Mouse (Mus musculus) forebrain, embryonic 12.5 days (tissue): ENCODE measurements around the gene Ube2v1. TPM values are rescaled to one million over a fixed set of nuclear protein-coding genes. Genes with fewer than 3 reads are reported as not detected.

Experiments used
- ATAC-seq: fragments of 200-750 bp; cut with Nextera tagmentation; 2 replicates; pipeline ENCODE4 v1.8.0; 2017; ENCODE audit warnings: moderate TSS enrichment; ENCODE audit not compliant: low FRiP score
- H3K27ac ChIP-seq: fragments of 300-500 bp; sonication (generic); 2 replicates; pipeline ENCODE4 v1.5.1; 2016; ENCODE audit warnings: mild to moderate bottlenecking
- H3K27me3 ChIP-seq: fragments of 300-500 bp; sonication (generic); 2 replicates; pipeline ENCODE4 v1.6.1; 2016; ENCODE audit warnings: mild to moderate bottlenecking
- H3K36me3 ChIP-seq: fragments of 300-500 bp; sonication (generic); replicated peaks from 2 replicates; pipeline ENCODE4 v1.6.1; 2016; ENCODE audit warnings: mild to moderate bottlenecking
- H3K4me1 ChIP-seq: fragments of 300-500 bp; sonication (generic); 2 replicates; pipeline ENCODE4 v1.6.1; 2016
- H3K4me2 ChIP-seq: fragments of 300-500 bp; sonication (generic); 2 replicates; pipeline ENCODE4 v1.6.1; 2016; ENCODE audit warnings: mild to moderate bottlenecking, moderate library complexity
- H3K4me3 ChIP-seq: fragments of 300-500 bp; sonication (generic); replicated peaks from 2 replicates; pipeline ENCODE4 v1.5.1; 2016; ENCODE audit warnings: mild to moderate bottlenecking
- H3K9ac ChIP-seq: fragments of 300-500 bp; sonication (generic); 2 replicates; pipeline ENCODE4 v1.6.1; 2016; ENCODE audit warnings: mild to moderate bottlenecking
- H3K9me3 ChIP-seq: fragments of 300-500 bp; sonication (generic); 2 replicates; pipeline ENCODE4 v1.6.1; 2016
- WGBS: fragments of 180-500 bp; shearing (Covaris S2); methylation state at CpG from one replicate; pipeline ENCODE4 v1.1.7; 2016; 5-methylcytosine and 5-hydroxymethylcytosine counted together
- polyA plus RNA-seq: library from polyadenylated mRNA; unstranded; fragments of >200 nt; fragmentation: Nextera tagmentation; extraction: Ambion mirVana; gene quantifications from 2 replicates; pipeline ENCODE4 v1.2.1, GENCODE M21; 2016

The Ube2v1 gene
- polyA plus RNA-seq, 1 experiment from 2014 or later: 303 TPM

DNA sequence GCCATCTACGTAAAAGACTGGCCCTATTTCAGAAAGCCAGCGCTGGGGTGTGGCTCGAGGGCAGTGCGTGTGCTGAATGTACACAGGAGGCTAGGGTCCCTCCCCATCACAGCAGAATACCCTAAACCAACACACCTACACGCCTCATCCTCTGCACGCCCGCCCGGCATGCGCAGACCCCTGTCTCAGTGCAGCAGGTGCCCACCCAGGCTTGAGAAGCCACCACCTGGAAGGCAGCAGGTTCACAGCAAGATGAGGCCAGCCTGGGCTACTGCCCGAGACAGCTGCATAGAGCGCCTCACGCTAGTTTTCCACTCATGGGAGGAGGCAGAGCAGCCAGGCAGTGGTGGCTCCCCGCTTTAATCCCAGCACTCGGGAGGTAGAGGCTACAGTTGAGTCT, 19.8 kb downstream of the Ube2v1 start:
- peaks cover 84% of the 10 kb centered on the region for H3K36me3 ChIP-seq
- no peaks in the 10 kb centered on the region for H3K4me1 ChIP-seq
- peaks cover 3% of the 10 kb centered on the region; the same call in 1 of the 2 replicates for H3K9me3 ChIP-seq
- ATAC-seq: no peak
- no peak overlapping the region for H3K4me2 ChIP-seq
- H3K27me3 ChIP-seq: no peaks in the 10 kb centered on the region
- H3K9ac ChIP-seq: no peak overlapping the region
- H3K27ac ChIP-seq: no peak overlapping the region
- H3K4me3 ChIP-seq: no peak overlapping the region
- 91% methylated on average over 14 of the region's 14 CpGs for WGBS

DNA sequence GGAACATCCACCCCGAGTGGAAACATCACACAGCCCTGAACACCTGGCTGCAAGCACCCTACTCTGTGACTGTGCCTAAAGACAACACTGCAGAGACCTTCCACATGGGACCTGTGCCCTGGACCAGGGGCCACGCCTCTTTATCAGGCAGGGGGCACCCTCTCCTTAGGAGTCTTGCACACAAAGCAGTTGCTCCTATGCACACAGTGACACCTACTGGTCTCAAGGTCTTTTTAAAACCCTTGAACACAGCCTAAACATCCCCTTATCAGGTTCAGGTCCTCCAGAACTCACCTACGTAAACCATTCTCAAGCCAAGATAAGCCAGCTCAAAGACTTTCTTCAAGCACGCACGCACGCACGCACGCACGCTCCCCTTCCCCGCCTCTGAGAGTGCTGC, 20.6 kb downstream of the Ube2v1 start:
- H3K27ac ChIP-seq: no peak overlapping the region
- H3K9me3 ChIP-seq: peaks cover 3% of the 10 kb centered on the region; the same call in 1 of the 2 replicates
- WGBS: 93% methylated on average over 10 of the region's 10 CpGs
- H3K4me2 ChIP-seq: no peak overlapping the region
- H3K9ac ChIP-seq: no peak overlapping the region
- no peak for ATAC-seq
- no peaks in the 10 kb centered on the region for H3K4me1 ChIP-seq
- H3K36me3 ChIP-seq: peaks cover 84% of the 10 kb centered on the region
- H3K4me3 ChIP-seq: no peak overlapping the region
- H3K27me3 ChIP-seq: no peaks in the 10 kb centered on the region

DNA sequence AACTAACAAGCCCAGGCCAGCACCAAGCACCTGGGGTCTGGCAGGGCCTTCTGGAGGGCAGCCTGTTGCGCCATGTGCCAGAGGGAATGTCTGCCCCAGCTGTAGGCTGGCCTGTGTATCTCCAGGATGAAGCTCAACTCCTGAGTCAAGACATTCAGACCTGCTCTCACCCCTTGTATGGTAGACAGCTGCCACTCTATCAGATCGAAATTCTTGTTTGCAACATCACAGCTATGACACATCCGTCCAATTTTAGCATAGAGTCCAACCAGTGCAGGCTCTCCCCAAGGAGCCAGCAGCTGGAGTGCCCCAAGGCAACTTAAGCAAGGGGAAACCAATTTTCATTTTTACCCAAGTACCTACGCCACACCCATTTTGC, 25.2 kb downstream of the Ube2v1 start:
- H3K36me3 ChIP-seq: peaks cover 39% of the 10 kb centered on the region

GRCm38 (mm10) chr2:167605817-167606744, 25.8 kb downstream of the Ube2v1 start:
- ATAC-seq: no peak
- no peaks in the 10 kb centered on the region for H3K9me3 ChIP-seq
- no peak overlapping the region for H3K9ac ChIP-seq
- peaks cover 33% of the 10 kb centered on the region for H3K36me3 ChIP-seq
- WGBS: 81% methylated on average over 17 of the region's 17 CpGs
- H3K27me3 ChIP-seq: peaks cover 4% of the 10 kb centered on the region; the same call in 1 of the 2 replicates
- no peak overlapping the region for H3K4me2 ChIP-seq
- no peak overlapping the region for H3K4me3 ChIP-seq
- H3K27ac ChIP-seq: no peak overlapping the region
- peaks cover 3% of the 10 kb centered on the region for H3K4me1 ChIP-seq

More for the DNA sequence above, 25.2 kb downstream of the Ube2v1 start:
- H3K27me3 ChIP-seq: no peaks in the 10 kb centered on the region
- H3K4me3 ChIP-seq: no peak overlapping the region
- H3K9ac ChIP-seq: no peak overlapping the region
- no peak overlapping the region for H3K4me2 ChIP-seq
- WGBS: 91% methylated on average over 4 of the region's 4 CpGs
- no peaks in the 10 kb centered on the region for H3K9me3 ChIP-seq
- no peak overlapping the region for H3K27ac ChIP-seq
- peaks cover 3% of the 10 kb centered on the region for H3K4me1 ChIP-seq
- ATAC-seq: no peak

- peaks cover 27% of the 10 kb centered on the region for H3K36me3 ChIP-seq
- WGBS: 28% methylated on average over 11 of the region's 11 CpGs
- H3K4me1 ChIP-seq: peaks cover 3% of the 10 kb centered on the region
- H3K27ac ChIP-seq: no peak overlapping the region
- H3K27me3 ChIP-seq: peaks cover 4% of the 10 kb centered on the region; the same call in 1 of the 2 replicates
- no peak overlapping the region for H3K4me3 ChIP-seq
- H3K9me3 ChIP-seq: no peaks in the 10 kb centered on the region
- no peak overlapping the region for H3K9ac ChIP-seq
- H3K4me2 ChIP-seq: no peak overlapping the region
- ATAC-seq: peak; percentile 79
Measured at GRCm38 (mm10) chr2:167605178-167605794, 26.6 kb downstream of the Ube2v1 start.

DNA sequence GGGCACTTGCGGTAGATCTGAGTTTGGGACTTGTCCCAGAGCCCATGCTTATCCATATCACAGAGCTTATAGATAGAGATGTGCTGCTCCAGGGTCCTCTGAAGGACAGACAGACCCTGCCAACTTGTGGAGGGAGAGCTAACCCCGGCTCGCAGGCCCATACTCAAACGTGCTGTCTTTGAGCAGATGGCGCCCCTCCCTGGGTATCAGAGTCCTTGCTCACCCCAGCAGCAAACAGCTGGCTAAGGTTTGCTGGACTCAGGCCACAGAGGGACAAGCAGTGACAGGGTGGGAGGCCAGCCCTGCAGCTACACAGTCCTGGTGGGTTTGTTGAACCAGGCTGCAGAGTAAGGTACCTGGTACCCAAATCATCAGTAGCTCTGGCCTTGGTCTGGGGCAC, 28.9 kb downstream of the Ube2v1 start:
- Histone ChIP-seq H3K36me3 (peaks cover 14% of the 10 kb centered on the region), H3K4me3 (no peak overlapping the region), H3K27ac (no peak overlapping the region), H3K4me2 (no peak overlapping the region), H3K4me1 (peaks cover 3% of the 10 kb centered on the region), H3K9me3 (no peaks in the 10 kb centered on the region), H3K9ac (no peak overlapping the region), H3K27me3 (peaks cover 10% of the 10 kb centered on the region)
- ATAC-seq: no peak
- 51% methylated on average over 5 of the region's 5 CpGs for WGBS

DNA sequence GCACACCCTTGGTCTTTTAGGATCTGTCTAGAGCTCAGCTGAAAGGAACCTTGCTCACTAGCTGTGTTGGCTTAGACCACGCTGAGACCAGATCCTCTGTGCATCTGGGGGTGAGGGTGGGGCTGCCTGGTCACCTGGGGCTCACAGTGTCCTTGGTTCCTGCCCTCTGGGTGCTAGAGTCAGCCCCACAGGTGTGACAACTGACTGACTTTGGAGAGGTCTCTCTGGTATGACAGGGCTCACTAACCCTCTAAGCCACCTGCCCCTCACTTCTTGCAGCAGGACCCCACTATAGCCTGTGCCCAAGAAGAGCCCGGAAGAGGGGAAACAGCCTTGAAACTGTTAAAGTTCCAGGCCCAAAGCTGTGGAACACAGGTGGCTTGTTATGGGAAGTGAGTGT, 29.5 kb downstream of the Ube2v1 start:
- Histone ChIP-seq H3K36me3 (peaks cover 11% of the 10 kb centered on the region), H3K27ac (no peak overlapping the region), H3K9me3 (no peaks in the 10 kb centered on the region), H3K27me3 (peaks cover 16% of the 10 kb centered on the region), H3K4me1 (peaks cover 6% of the 10 kb centered on the region), H3K4me3 (no peak overlapping the region), H3K9ac (no peak overlapping the region), H3K4me2 (no peak overlapping the region)
- WGBS: 83% methylated on average over 2 of the region's 2 CpGs
- no peak for ATAC-seq

GRCm38 (mm10) chr2:167600481-167600995, 31.4 kb downstream of the Ube2v1 start:
- H3K4me3 ChIP-seq: no peak overlapping the region
- no peaks in the 10 kb centered on the region for H3K36me3 ChIP-seq
- no peaks in the 10 kb centered on the region for H3K9me3 ChIP-seq
- H3K27me3 ChIP-seq: peaks cover 28% of the 10 kb centered on the region
- no peak overlapping the region for H3K9ac ChIP-seq
- H3K4me1 ChIP-seq: peaks cover 17% of the 10 kb centered on the region
- no peak for ATAC-seq
- H3K4me2 ChIP-seq: no peak overlapping the region; the same call in 1 of the 2 replicates
- H3K27ac ChIP-seq: no peak overlapping the region
- 77% methylated on average over 8 of the region's 8 CpGs for WGBS

GRCm38 (mm10) chr2:167599917-167600316, 32.0 kb downstream of the Ube2v1 start:
- no peak overlapping the region for H3K27ac ChIP-seq
- H3K9me3 ChIP-seq: no peaks in the 10 kb centered on the region
- WGBS: 77% methylated on average over 6 of the region's 6 CpGs
- no peak overlapping the region for H3K4me2 ChIP-seq
- peaks cover 15% of the 10 kb centered on the region for H3K4me1 ChIP-seq
- H3K9ac ChIP-seq: no peak overlapping the region
- no peaks in the 10 kb centered on the region for H3K36me3 ChIP-seq
- no peak for ATAC-seq
- H3K27me3 ChIP-seq: peaks cover 28% of the 10 kb centered on the region
- H3K4me3 ChIP-seq: no peak overlapping the region

GRCm38 (mm10) chr2:167599195-167599594, 32.7 kb downstream of the Ube2v1 start:
- WGBS: 72% methylated on average over 5 of the region's 5 CpGs
- peaks cover 28% of the 10 kb centered on the region for H3K27me3 ChIP-seq
- H3K9me3 ChIP-seq: no peaks in the 10 kb centered on the region
- no peak overlapping the region for H3K27ac ChIP-seq
- no peak for ATAC-seq
- no peak overlapping the region for H3K4me3 ChIP-seq
- H3K9ac ChIP-seq: no peak overlapping the region
- no peak overlapping the region for H3K4me2 ChIP-seq
- peaks cover 20% of the 10 kb centered on the region for H3K4me1 ChIP-seq
- H3K36me3 ChIP-seq: no peaks in the 10 kb centered on the region

- Histone ChIP-seq H3K9me3 (no peaks in the 10 kb centered on the region), H3K27ac (peak overlapping the region; percentile 47; the same call in 1 of the 2 replicates), H3K4me1 (peaks cover 31% of the 10 kb centered on the region), H3K36me3 (no peaks in the 10 kb centered on the region), H3K4me2 (peak overlapping the region; percentile 46), H3K9ac (peak overlapping the region; percentile 42; the same call in 1 of the 2 replicates), H3K4me3 (peak overlapping the region; percentile 16), H3K27me3 (peaks cover 28% of the 10 kb centered on the region)
- 35% methylated on average over 34 of the region's 40 CpGs for WGBS
- ATAC-seq: peak; percentile 46; the same call in 1 of the 2 replicates
Measured at GRCm38 (mm10) chr2:167597492-167598186, 34.3 kb downstream of the Ube2v1 start.
